Mouse (Mus musculus) stomach, embryonic 15.5 days (tissue): ENCODE measurements around the gene Snrpg. TPM values are rescaled to one million over a fixed set of nuclear protein-coding genes. Genes with fewer than 3 reads are reported as not detected.

Source experiments
- ATAC-seq: fragments of 200-750 bp; cut with Nextera tagmentation; 2 replicates; pipeline ENCODE4 v1.8.0; 2017; ENCODE audit warnings: low read depth, moderate number of reproducible peaks, moderate TSS enrichment; ENCODE audit not compliant: insufficient read depth, low FRiP score
- H3K27ac ChIP-seq: fragments of 300-500 bp; sonication (generic); 2 replicates; pipeline ENCODE4 v1.5.1; 2015; ENCODE audit warnings: mild to moderate bottlenecking, inconsistent platforms
- H3K27me3 ChIP-seq: fragments of 300-500 bp; sonication (generic); replicated peaks from 2 replicates; pipeline ENCODE4 v1.6.1; 2015; ENCODE audit warnings: inconsistent platforms
- H3K36me3 ChIP-seq: fragments of 300-500 bp; sonication (generic); 2 replicates; pipeline ENCODE4 v1.6.1; 2015; ENCODE audit warnings: inconsistent platforms
- H3K4me1 ChIP-seq: fragments of 300-500 bp; sonication (generic); 2 replicates; pipeline ENCODE4 v1.6.1; 2015; ENCODE audit warnings: inconsistent platforms
- H3K4me2 ChIP-seq: fragments of 300-500 bp; sonication (generic); 2 replicates; pipeline ENCODE4 v1.6.1; 2015; ENCODE audit warnings: mild to moderate bottlenecking, inconsistent platforms
- H3K4me3 ChIP-seq: fragments of 300-500 bp; sonication (generic); replicated peaks from 2 replicates; pipeline ENCODE4 v1.5.1; 2015; ENCODE audit warnings: inconsistent platforms
- H3K9ac ChIP-seq: fragments of 300-500 bp; sonication (generic); 2 replicates; pipeline ENCODE4 v1.6.1; 2015; ENCODE audit warnings: inconsistent platforms
- H3K9me3 ChIP-seq: fragments of 300-500 bp; sonication (generic); 2 replicates; pipeline ENCODE4 v1.6.1; 2016; ENCODE audit warnings: inconsistent platforms
- WGBS: fragments of 180-500 bp; shearing (Covaris S2); methylation state at CpG from one replicate; pipeline ENCODE4 v1.1.7; 2015; 5-methylcytosine and 5-hydroxymethylcytosine counted together
- polyA plus RNA-seq: library from polyadenylated mRNA; unstranded; fragments of >200 nt; fragmentation: Nextera tagmentation; extraction: Ambion mirVana; gene quantifications from 2 replicates; pipeline ENCODE4 v1.2.1, GENCODE M21; 2015

The Snrpg gene
- polyA plus RNA-seq, 1 experiment from 2014 or later: 550 TPM

GRCm38 (mm10) chr6:86346063-86346462 is 25.0 kb upstream of the Snrpg start:
- Histone ChIP-seq H3K9me3 (no peaks in the 10 kb centered on the region), H3K36me3 (no peaks in the 10 kb centered on the region), H3K4me3 (no peak overlapping the region), H3K4me2 (no peak overlapping the region), H3K27me3 (no peaks in the 10 kb centered on the region), H3K4me1 (no peaks in the 10 kb centered on the region), H3K27ac (no peak overlapping the region), H3K9ac (no peak overlapping the region)
- WGBS: 48% methylated on average over 2 of the region's 2 CpGs
- no peak for ATAC-seq

- H3K4me1 ChIP-seq: no peaks in the 10 kb centered on the region
- H3K9ac ChIP-seq: no peak overlapping the region
- no peaks in the 10 kb centered on the region for H3K36me3 ChIP-seq
- no peak overlapping the region for H3K4me3 ChIP-seq
- no peak for ATAC-seq
- no peaks in the 10 kb centered on the region for H3K27me3 ChIP-seq
- no peak overlapping the region for H3K27ac ChIP-seq
- no peaks in the 10 kb centered on the region for H3K9me3 ChIP-seq
- WGBS: 66% methylated on average over 7 of the region's 7 CpGs
- no peak overlapping the region for H3K4me2 ChIP-seq
Measured at GRCm38 (mm10) chr6:86349257-86349656, 21.8 kb upstream of the Snrpg start.

- Histone ChIP-seq H3K9me3 (no peaks in the 10 kb centered on the region), H3K4me2 (no peak overlapping the region), H3K4me1 (no peaks in the 10 kb centered on the region), H3K9ac (no peak overlapping the region), H3K27ac (no peak overlapping the region), H3K27me3 (no peaks in the 10 kb centered on the region), H3K36me3 (no peaks in the 10 kb centered on the region), H3K4me3 (no peak overlapping the region)
- 65% methylated on average over 3 of the region's 3 CpGs for WGBS
- ATAC-seq: no peak
Measured at GRCm38 (mm10) chr6:86354948-86355347, 16.2 kb upstream of the Snrpg start.

- 70% methylated on average over 9 of the region's 9 CpGs for WGBS
- H3K4me2 ChIP-seq: no peak overlapping the region
- no peak overlapping the region for H3K27ac ChIP-seq
- no peak for ATAC-seq
- no peaks in the 10 kb centered on the region for H3K27me3 ChIP-seq
- H3K9ac ChIP-seq: no peak overlapping the region
- H3K4me1 ChIP-seq: no peaks in the 10 kb centered on the region
- no peaks in the 10 kb centered on the region for H3K9me3 ChIP-seq
- H3K4me3 ChIP-seq: no peak overlapping the region
- H3K36me3 ChIP-seq: no peaks in the 10 kb centered on the region
Measured at GRCm38 (mm10) chr6:86356956-86357355, 14.1 kb upstream of the Snrpg start.

GRCm38 (mm10) chr6:86360691-86361090 is 10.4 kb upstream of the Snrpg start:
- no peak overlapping the region for H3K4me2 ChIP-seq
- no peaks in the 10 kb centered on the region for H3K9me3 ChIP-seq
- no peaks in the 10 kb centered on the region for H3K4me1 ChIP-seq
- no peak overlapping the region for H3K27ac ChIP-seq
- H3K4me3 ChIP-seq: no peak overlapping the region
- no peak overlapping the region for H3K9ac ChIP-seq
- WGBS: 62% methylated on average over 7 of the region's 7 CpGs
- H3K36me3 ChIP-seq: no peaks in the 10 kb centered on the region
- no peak for ATAC-seq
- no peaks in the 10 kb centered on the region for H3K27me3 ChIP-seq

GRCm38 (mm10) chr6:86361373-86361772 is 9.7 kb upstream of the Snrpg start:
- Histone ChIP-seq H3K9me3 (no peaks in the 10 kb centered on the region), H3K27me3 (no peaks in the 10 kb centered on the region), H3K27ac (no peak overlapping the region), H3K4me3 (no peak overlapping the region), H3K9ac (no peak overlapping the region), H3K4me2 (no peak overlapping the region), H3K4me1 (0 out of 2 replicates have a peak, but pooled peaks cover 3% of the 10 kb centered on the region), H3K36me3 (no peaks in the 10 kb centered on the region)
- ATAC-seq: no peak
- 88% methylated on average over 7 of the region's 7 CpGs for WGBS

- Histone ChIP-seq H3K4me3 (peak overlapping the region; percentile 68), H3K4me1 (0 out of 2 replicates have a peak, but pooled peaks cover 6% of the 10 kb centered on the region), H3K9me3 (no peaks in the 10 kb centered on the region), H3K4me2 (peak overlapping the region; percentile 94), H3K27me3 (no peaks in the 10 kb centered on the region), H3K36me3 (no peaks in the 10 kb centered on the region), H3K27ac (no peak overlapping the region), H3K9ac (peak overlapping the region; percentile 30; the same call in 1 of the 2 replicates)
- 0 out of 2 replicates have a peak, but pooled peaks have one; percentile 12 for ATAC-seq
- under 1% methylated on average over 17 of the region's 17 CpGs for WGBS
Measured at GRCm38 (mm10) chr6:86364442-86365141, 6.5 kb upstream of the Snrpg start.

- WGBS: under 1% methylated on average over 76 of the region's 76 CpGs
- H3K27ac ChIP-seq: peak within 1 kb of the TSS; percentile 87
- peak within 1 kb of the TSS; percentile 94 for H3K4me2 ChIP-seq
- no peaks in the 10 kb centered on the region for H3K27me3 ChIP-seq
- H3K36me3 ChIP-seq: no peaks in the 10 kb centered on the region
- peaks cover 7% of the 10 kb centered on the region for H3K4me1 ChIP-seq
- peak within 1 kb of the TSS; percentile 53 for H3K9ac ChIP-seq
- no peaks in the 10 kb centered on the region for H3K9me3 ChIP-seq
- ATAC-seq: peak; percentile 93
- peak within 1 kb of the TSS; percentile 68 for H3K4me3 ChIP-seq
Measured at GRCm38 (mm10) chr6:86365371-86366124, 5.6 kb upstream of the Snrpg start, which contains the start of gene Fam136a. Gene Fam136a (plus strand): TSS chr6:86365646.

GRCm38 (mm10) chr6:86366125-86366852 is 4.8 kb upstream of the Snrpg start:
- 40% methylated on average over 25 of the region's 25 CpGs for WGBS
- ATAC-seq: peak; percentile 10

GRCm38 (mm10) chr6:86366853-86367249 is 4.3 kb upstream of the Snrpg start:
- H3K9ac ChIP-seq: no peak overlapping the region
- no peaks in the 10 kb centered on the region for H3K27me3 ChIP-seq
- no peak for ATAC-seq
- peak overlapping the region; percentile 68; the same call in 1 of the 2 replicates for H3K4me3 ChIP-seq
- peaks cover 11% of the 10 kb centered on the region for H3K4me1 ChIP-seq
- H3K36me3 ChIP-seq: no peaks in the 10 kb centered on the region
- WGBS: 70% methylated on average over 2 of the region's 2 CpGs
- peak overlapping the region; percentile 94 for H3K4me2 ChIP-seq
- no peaks in the 10 kb centered on the region for H3K9me3 ChIP-seq
- H3K27ac ChIP-seq: no peak overlapping the region

More at GRCm38 (mm10) chr6:86366125-86366852, 4.8 kb upstream of the Snrpg start:
- Histone ChIP-seq H3K4me1 (peaks cover 11% of the 10 kb centered on the region), H3K36me3 (no peaks in the 10 kb centered on the region), H3K4me3 (peak overlapping the region; percentile 68), H3K9ac (peak overlapping the region; percentile 53), H3K27ac (peak overlapping the region; percentile 87), H3K9me3 (no peaks in the 10 kb centered on the region), H3K27me3 (no peaks in the 10 kb centered on the region), H3K4me2 (peak overlapping the region; percentile 94)

- 93% methylated on average over 5 of the region's 5 CpGs for WGBS
Measured at GRCm38 (mm10) chr6:86368479-86368878, 2.6 kb upstream of the Snrpg start.

More at GRCm38 (mm10) chr6:86368479-86368878, 2.6 kb upstream of the Snrpg start:
- H3K4me1 ChIP-seq: peaks cover 22% of the 10 kb centered on the region
- no peaks in the 10 kb centered on the region for H3K9me3 ChIP-seq
- H3K4me2 ChIP-seq: no peak overlapping the region
- ATAC-seq: no peak
- no peak overlapping the region for H3K9ac ChIP-seq
- H3K27ac ChIP-seq: no peak overlapping the region
- no peak overlapping the region for H3K4me3 ChIP-seq
- no peaks in the 10 kb centered on the region for H3K27me3 ChIP-seq
- H3K36me3 ChIP-seq: no peaks in the 10 kb centered on the region
